Mouse (Mus musculus): Measurements from ENCODE around the gene Cog6.

DNA sequence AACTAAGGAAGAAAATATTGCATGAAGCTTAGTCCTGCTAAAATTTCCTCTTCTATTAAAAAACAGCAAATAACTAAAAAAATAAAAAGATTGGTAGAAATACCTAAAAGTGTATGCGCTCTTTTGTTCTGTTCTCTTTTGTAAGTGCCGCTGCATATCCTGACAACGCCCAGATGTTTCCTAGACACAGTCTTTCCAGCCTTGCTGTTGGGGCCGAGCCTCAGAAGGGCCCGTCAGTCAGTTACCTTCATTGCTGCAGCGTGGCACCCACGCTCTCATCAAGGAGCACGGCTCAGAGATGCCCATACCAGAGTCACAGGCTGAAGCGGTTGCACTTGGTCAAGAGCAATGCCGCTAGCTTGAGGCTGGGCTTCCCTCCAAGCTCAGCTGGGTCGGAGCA lies 60.8 kb downstream of the Cog6 start:
- TF ChIP-seq CTCF (conservative IDR thresholded peaks at IDR 0.05; ENCODE audit: low read length) (no peak), NANOG (IDR thresholded peaks at IDR 0.05; ENCODE audit: borderline replicate concordance, low read length) (no peak)
